Mouse (Mus musculus) kidney, embryonic 14.5 days (tissue): ENCODE measurements at regions not wholly inside any gene's neighbourhood (a gene's known extent, or its start where the extent isn't known, plus 50 kb on each side); places are given as distances from the start of the nearest gene placed in this dataset.
"Not testable (repeated sequence)": the region's sequence is repeated elsewhere in the genome, so short reads cannot be mapped to it uniquely, and the experiment has no call there.

ENCODE experiments used
- ATAC-seq: fragments of 200-750 bp; cut with Nextera tagmentation; 2 replicates; pipeline ENCODE4 v1.8.0; 2017; ENCODE audit warnings: moderate number of reproducible peaks, mild to moderate bottlenecking, moderate TSS enrichment, moderate library complexity; ENCODE audit not compliant: low FRiP score, low TSS enrichment
- H3K27ac ChIP-seq: fragments of 300-500 bp; sonication (generic); 2 replicates; pipeline ENCODE4 v1.5.1; 2014; ENCODE audit warnings: low read depth, mild to moderate bottlenecking, low read length, moderate library complexity, mixed read lengths
- H3K27me3 ChIP-seq: fragments of 300-500 bp; sonication (generic); 2 replicates; pipeline ENCODE4 v1.6.1; 2014; ENCODE audit warnings: mild to moderate bottlenecking, low read length; ENCODE audit not compliant: control insufficient read depth, insufficient read depth
- H3K36me3 ChIP-seq: fragments of 300-500 bp; sonication (generic); 2 replicates; pipeline ENCODE4 v1.6.1; 2014; ENCODE audit warnings: low read length, mixed read lengths; ENCODE audit not compliant: control insufficient read depth, insufficient read depth
- H3K4me1 ChIP-seq: fragments of 300-500 bp; sonication (generic); 2 replicates; pipeline ENCODE4 v1.6.1; 2014; ENCODE audit warnings: low read length, mixed read lengths; ENCODE audit not compliant: control insufficient read depth, insufficient read depth
- H3K4me2 ChIP-seq: fragments of 300-500 bp; sonication (generic); replicated peaks from 2 replicates; pipeline ENCODE4 v1.6.1; 2014; ENCODE audit warnings: low read depth, mild to moderate bottlenecking, low read length
- H3K4me3 ChIP-seq: fragments of 300-500 bp; sonication (generic); 2 replicates; pipeline ENCODE4 v1.5.1; 2014; ENCODE audit warnings: mild to moderate bottlenecking, low read length
- H3K9ac ChIP-seq: fragments of 300-500 bp; sonication (generic); 2 replicates; pipeline ENCODE4 v1.6.1; 2014; ENCODE audit warnings: low read depth, mild to moderate bottlenecking, low read length, moderate library complexity
- H3K9me3 ChIP-seq: fragments of 300-500 bp; sonication (generic); 2 replicates; pipeline ENCODE4 v1.6.1; 2016; ENCODE audit warnings: low read length; ENCODE audit not compliant: control insufficient read depth
- WGBS: fragments of 180-500 bp; shearing (Covaris S2); extraction: QIAGEN DNeasy Blood & Tissue Kit; methylation state at CpG from one replicate; pipeline ENCODE4 v1.1.7; 2014; 5-methylcytosine and 5-hydroxymethylcytosine counted together

- no peaks in the 10 kb centered on the region for H3K36me3 ChIP-seq
- peak overlapping the region; percentile 8; the same call in 1 of the 2 replicates for H3K27ac ChIP-seq
- H3K4me2 ChIP-seq: no peak overlapping the region
- no peaks in the 10 kb centered on the region for H3K27me3 ChIP-seq
- H3K9ac ChIP-seq: no peak overlapping the region
- no peaks in the 10 kb centered on the region for H3K9me3 ChIP-seq
- no peak overlapping the region for H3K4me3 ChIP-seq
- no peak for ATAC-seq
- 83% methylated on average over 11 of the region's 11 CpGs for WGBS
- H3K4me1 ChIP-seq: peaks cover 33% of the 10 kb centered on the region
These were observed 124.1 kb downstream of the Zfp36l1 start for GRCm38 (mm10) chr12:79988401-79989358.

GRCm38 (mm10) chr12:79986241-79986976 is 126.4 kb downstream of the Zfp36l1 start:
- H3K27ac ChIP-seq: peak overlapping the region; percentile 66
- 32% methylated on average over 9 of the region's 9 CpGs for WGBS
- no peaks in the 10 kb centered on the region for H3K36me3 ChIP-seq
- no peak for ATAC-seq
- no peak overlapping the region for H3K4me2 ChIP-seq
- no peak overlapping the region for H3K4me3 ChIP-seq
- no peaks in the 10 kb centered on the region for H3K27me3 ChIP-seq
- H3K9ac ChIP-seq: no peak overlapping the region
- peaks cover 26% of the 10 kb centered on the region; the same call in 1 of the 2 replicates for H3K4me1 ChIP-seq
- H3K9me3 ChIP-seq: no peaks in the 10 kb centered on the region

GRCm38 (mm10) chr12:79984985-79985747 is 127.6 kb downstream of the Zfp36l1 start:
- no peaks in the 10 kb centered on the region for H3K36me3 ChIP-seq
- H3K9me3 ChIP-seq: no peaks in the 10 kb centered on the region
- 82% methylated on average over 5 of the region's 5 CpGs for WGBS
- H3K4me2 ChIP-seq: no peak overlapping the region
- peaks cover 21% of the 10 kb centered on the region; the same call in 1 of the 2 replicates for H3K4me1 ChIP-seq
- no peak overlapping the region for H3K4me3 ChIP-seq
- peak overlapping the region; percentile 42; the same call in 1 of the 2 replicates for H3K27ac ChIP-seq
- ATAC-seq: no peak
- H3K27me3 ChIP-seq: no peaks in the 10 kb centered on the region
- H3K9ac ChIP-seq: no peak overlapping the region

- 38% methylated on average over 10 of the region's 10 CpGs for WGBS
- H3K4me3 ChIP-seq: no peak overlapping the region
- H3K4me2 ChIP-seq: no peak overlapping the region
- H3K4me1 ChIP-seq: peaks cover 11% of the 10 kb centered on the region; the same call in 1 of the 2 replicates
- H3K27ac ChIP-seq: no peak overlapping the region
- H3K27me3 ChIP-seq: no peaks in the 10 kb centered on the region
- H3K36me3 ChIP-seq: no peaks in the 10 kb centered on the region
- no peak; the same call in 1 of the 2 replicates for ATAC-seq
- no peak overlapping the region for H3K9ac ChIP-seq
- no peaks in the 10 kb centered on the region for H3K9me3 ChIP-seq
These were observed 128.6 kb downstream of the Zfp36l1 start for GRCm38 (mm10) chr12:79984025-79984790.

- no peak overlapping the region for H3K9ac ChIP-seq
- H3K27me3 ChIP-seq: no peaks in the 10 kb centered on the region
- H3K4me3 ChIP-seq: no peak overlapping the region
- ATAC-seq: no peak
- H3K9me3 ChIP-seq: no peaks in the 10 kb centered on the region
- no peaks in the 10 kb centered on the region for H3K36me3 ChIP-seq
- H3K27ac ChIP-seq: no peak overlapping the region
- WGBS: 74% methylated on average over 6 of the region's 6 CpGs
- peaks cover 11% of the 10 kb centered on the region; the same call in 1 of the 2 replicates for H3K4me1 ChIP-seq
- H3K4me2 ChIP-seq: no peak overlapping the region
These were observed 129.6 kb downstream of the Zfp36l1 start for GRCm38 (mm10) chr12:79983232-79983631.

- not testable (repeated sequence) for H3K4me3 ChIP-seq, H3K4me2 ChIP-seq, H3K27ac ChIP-seq, H3K9me3 ChIP-seq, H3K9ac ChIP-seq, H3K36me3 ChIP-seq, H3K27me3 ChIP-seq, ATAC-seq
- peaks cover 11% of the 10 kb centered on the region; the same call in 1 of the 2 replicates for H3K4me1 ChIP-seq
- 57% methylated on average over 1 of the region's 1 CpGs for WGBS
These were observed 130.3 kb downstream of the Zfp36l1 start for GRCm38 (mm10) chr12:79982497-79982896.

GRCm38 (mm10) chr12:79980711-79981110 is 132.1 kb downstream of the Zfp36l1 start:
- no peak for ATAC-seq
- H3K4me2 ChIP-seq: no peak overlapping the region
- no peaks in the 10 kb centered on the region for H3K36me3 ChIP-seq
- 82% methylated on average over 4 of the region's 4 CpGs for WGBS
- H3K9me3 ChIP-seq: no peaks in the 10 kb centered on the region
- no peaks in the 10 kb centered on the region for H3K27me3 ChIP-seq
- no peak overlapping the region for H3K27ac ChIP-seq
- H3K9ac ChIP-seq: no peak overlapping the region
- H3K4me3 ChIP-seq: no peak overlapping the region
- peaks cover 4% of the 10 kb centered on the region for H3K4me1 ChIP-seq

- no peak overlapping the region for H3K9ac ChIP-seq
- WGBS: 95% methylated on average over 3 of the region's 3 CpGs
- peaks cover 23% of the 10 kb centered on the region for H3K4me1 ChIP-seq
- no peak for ATAC-seq
- H3K4me2 ChIP-seq: no peak overlapping the region
- no peak overlapping the region for H3K27ac ChIP-seq
- H3K36me3 ChIP-seq: no peaks in the 10 kb centered on the region
- no peaks in the 10 kb centered on the region for H3K27me3 ChIP-seq
- H3K9me3 ChIP-seq: no peaks in the 10 kb centered on the region
- no peak overlapping the region for H3K4me3 ChIP-seq
These were observed 135.7 kb downstream of the Zfp36l1 start for GRCm38 (mm10) chr12:79977136-79977535.
